Mouse (Mus musculus): Measurements from ENCODE around the gene Atp11a. TPM values are rescaled to one million over a fixed set of nuclear protein-coding genes. Genes with fewer than 3 reads are reported as not detected.

Atp11a gene
- 10 to 100 TPM; 45.9 to 53.5 TPM for total RNA-seq (2021)
- long read RNA-seq, experiment 1, partial matches to known transcripts = 2 of 4 reads
- long read RNA-seq, experiment 1, other reads (novel, unspliced or antisense) = 2 of 4 reads
- long read RNA-seq, experiment 2, partial matches to known transcripts = 1 of 4 reads
- long read RNA-seq, experiment 2, other reads (novel, unspliced or antisense) = 3 of 4 reads

DNA sequence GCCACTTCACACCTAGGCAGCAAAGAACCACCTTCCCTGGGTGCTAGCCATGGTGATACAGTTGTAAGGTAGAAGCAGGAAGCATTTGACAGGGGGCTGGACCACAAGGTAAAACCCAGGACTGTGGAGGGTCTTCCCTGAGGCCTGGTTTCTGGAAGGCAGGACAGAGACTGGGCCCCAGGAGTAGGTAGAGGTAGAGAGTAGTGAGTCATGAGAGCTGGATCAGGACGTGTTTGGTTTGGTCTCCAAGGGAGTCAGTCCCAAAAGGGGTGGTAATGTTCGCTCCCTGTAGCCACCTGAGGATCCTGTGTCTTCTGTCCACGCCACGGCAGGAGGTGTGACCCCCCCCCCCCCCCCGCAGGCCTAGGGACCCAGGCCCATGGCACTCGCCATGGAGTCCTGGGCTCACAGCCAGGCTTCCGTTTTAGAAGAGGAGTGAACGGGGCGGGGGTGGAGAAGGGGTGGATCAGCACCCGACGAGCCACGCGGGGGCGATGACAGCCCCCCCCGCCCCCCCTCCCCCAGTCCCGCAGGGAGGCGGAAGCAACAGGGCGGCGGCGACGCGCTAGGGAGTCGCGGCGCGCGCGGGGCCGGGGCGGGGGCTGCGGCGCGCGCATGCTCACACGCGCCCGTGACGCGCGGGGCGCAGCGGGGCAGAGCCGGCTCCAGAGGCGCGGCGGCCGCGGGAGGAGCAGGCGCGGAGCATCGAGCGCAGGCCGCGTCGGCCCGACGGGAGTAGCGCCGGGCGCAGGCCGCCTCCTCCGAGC is at the start of gene Atp11a:
Atp11a (plus strand) TSS at position 624 of the 767 bp plus-strand sequence.
- DNase-seq = peak; percentile 84

- DNase-seq = peak; percentile 51
Measured at GRCm38 (mm10) chr8:12711623-12712022, 45.2 kb upstream of the Atp11a start.

DNA sequence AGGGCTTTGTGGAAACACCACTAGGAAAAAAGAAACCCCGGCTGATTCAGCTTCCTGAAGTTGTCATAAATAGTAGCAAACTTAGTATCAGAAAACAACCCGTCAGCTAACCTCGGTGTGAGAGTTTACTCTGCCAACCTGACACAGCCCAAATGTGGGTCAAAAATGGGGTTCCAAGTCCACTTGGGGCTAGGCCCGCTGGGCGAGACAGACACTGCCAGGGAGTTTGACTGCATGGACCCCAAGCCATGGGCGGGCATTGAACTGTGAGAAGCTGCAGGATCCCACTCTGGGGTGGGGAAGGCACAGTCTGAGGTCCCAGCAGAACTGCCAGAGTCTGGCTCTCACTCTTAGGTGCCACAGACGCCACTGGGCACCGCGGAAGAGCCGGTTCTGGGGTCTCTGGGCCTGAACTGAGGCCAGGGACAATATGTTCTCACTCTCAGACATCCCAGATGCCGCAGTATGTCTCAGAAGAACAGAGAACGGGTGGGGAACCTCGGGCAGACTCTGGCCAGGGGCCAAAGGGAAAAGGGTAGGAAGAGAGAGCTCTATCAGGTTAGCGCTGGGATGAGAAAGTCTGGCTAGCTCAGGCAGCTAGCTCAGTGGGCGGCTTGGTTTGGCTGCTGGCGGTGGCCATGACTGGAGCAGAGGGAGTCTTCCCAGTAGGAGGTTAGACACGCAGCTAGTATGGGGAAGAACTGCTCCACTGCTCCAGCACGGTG is 40.8 kb upstream of the Atp11a start:
- no peak for DNase-seq

DNA sequence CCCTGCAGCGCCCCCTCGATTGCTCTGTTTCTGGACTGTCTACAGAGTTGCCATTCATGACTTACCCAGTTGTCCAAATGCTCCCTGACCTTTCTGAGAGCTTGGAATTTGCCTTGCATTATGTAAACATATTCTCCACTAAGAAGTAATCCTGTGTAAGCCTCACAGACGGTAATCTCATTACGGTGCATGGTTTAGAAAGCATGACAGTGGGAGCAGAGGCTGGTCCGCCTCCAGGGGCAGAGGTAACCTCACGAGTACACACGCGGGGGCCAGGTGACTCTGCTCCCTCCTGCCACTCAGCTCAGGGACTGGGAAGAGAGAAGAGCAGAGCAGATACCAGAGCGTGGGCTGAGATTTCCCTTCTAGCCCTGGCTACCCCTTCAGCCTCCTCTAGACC is 37.7 kb upstream of the Atp11a start:
- DNase-seq = no peak

DNA sequence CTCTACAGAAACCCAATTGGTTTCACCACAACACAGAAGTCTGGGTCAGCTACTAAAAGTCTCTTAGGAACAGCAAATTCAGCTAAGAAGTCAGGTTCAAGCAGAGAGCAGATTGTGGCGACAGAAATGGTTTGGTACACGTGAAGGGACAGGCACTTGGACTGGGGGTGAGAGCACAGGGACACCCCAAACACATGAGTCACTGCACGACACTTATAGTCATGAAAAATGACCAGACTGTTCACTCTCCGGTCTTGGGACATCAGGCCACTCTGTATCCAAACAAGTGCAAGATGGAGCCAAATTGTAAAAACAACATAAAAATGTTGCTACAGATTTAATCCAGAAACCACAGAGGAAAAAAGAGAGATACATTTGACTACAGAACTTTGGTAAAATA is 28.2 kb upstream of the Atp11a start:
- DNase-seq = peak; percentile 12

- peak; percentile 80 for DNase-seq
Measured at GRCm38 (mm10) chr8:12730780-12731179, 26.0 kb upstream of the Atp11a start.

GRCm38 (mm10) chr8:12732431-12732830 is 24.4 kb upstream of the Atp11a start:
- DNase-seq = no peak

DNA sequence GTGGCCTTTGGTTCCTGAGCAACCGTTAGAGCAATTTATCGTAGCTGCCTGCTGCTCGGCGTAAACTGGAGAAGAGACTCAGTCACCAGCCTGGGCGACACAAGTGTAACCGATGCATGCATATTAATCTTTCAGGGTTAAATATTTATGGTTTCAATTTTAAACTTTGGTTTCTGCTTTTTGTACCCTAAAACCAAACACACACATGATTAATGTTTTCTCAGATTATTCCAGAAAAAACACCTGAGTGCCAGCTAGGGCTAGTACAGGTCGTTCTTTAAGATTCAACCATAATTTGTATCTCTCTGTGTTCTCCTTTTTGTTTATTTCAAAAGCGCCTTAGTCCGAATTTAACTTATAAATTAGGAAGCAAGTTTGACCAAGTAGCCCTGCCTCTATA is 17.7 kb upstream of the Atp11a start:
- DNase-seq = no peak

DNA sequence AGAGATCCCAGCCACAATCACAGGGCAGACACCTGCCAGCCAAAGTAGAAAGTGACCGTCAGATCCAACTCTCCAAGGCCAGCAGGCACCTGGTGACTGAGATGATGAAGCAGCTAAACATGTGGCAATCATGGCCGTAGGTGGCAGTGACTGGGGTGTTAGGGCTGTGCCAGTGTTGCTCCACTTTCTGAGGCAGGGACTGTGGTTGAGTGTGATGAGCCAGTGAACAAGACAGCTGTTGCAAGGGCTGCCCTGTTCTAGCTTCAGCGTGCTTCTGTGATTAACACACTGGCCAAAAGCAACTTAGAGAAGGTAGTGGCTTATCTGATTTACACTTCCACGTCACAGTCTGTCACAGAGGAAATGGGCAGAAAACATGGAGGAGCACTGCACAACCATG is 13.4 kb upstream of the Atp11a start:
- no peak for DNase-seq

DNA sequence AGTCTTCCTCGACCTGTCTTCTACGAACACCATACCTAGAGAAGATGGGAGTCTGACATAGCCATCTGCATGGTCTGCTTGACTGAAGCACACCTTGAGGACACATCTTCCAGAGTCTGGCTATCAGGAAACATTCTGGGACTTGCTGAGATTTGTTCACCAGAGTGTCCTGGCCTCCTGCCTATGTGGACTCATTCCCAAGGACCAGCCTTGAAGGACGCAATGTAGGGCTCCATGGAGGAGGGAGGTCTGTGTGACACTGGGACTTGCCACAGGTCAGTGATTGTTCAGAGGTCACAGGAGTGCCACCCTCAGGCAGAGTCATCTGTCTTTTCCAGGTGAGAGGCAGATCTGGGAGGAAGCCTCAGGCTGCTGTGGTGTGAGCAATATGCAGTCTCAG is 8.6 kb upstream of the Atp11a start:
- peak; percentile 60 for DNase-seq

- DNase-seq = no peak
Measured at GRCm38 (mm10) chr8:12749116-12749515, 7.7 kb upstream of the Atp11a start.

DNA sequence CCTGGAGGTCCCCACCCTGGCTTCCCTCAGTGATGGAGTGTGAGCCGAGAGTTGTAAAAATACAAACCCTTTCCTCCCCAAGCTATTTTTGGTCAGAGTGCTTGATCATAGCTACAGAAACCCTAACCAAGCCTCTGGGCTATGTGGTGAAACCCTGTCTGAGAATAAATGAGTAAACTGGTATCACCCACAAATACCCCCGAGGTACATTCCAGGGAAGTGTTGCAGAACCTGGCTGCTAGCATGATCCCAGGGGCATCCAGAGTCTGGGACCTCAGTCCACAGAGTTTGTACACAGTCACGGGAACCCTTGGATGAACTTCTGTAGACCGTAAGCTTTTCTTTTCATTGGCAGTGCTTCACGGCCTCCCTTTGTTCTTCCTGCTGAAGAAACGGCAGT is 3.8 kb upstream of the Atp11a start:
- peak; percentile 43 for DNase-seq

GRCm38 (mm10) chr8:12754115-12754514 is 2.7 kb upstream of the Atp11a start:
- peak; percentile 47 for DNase-seq

DNA sequence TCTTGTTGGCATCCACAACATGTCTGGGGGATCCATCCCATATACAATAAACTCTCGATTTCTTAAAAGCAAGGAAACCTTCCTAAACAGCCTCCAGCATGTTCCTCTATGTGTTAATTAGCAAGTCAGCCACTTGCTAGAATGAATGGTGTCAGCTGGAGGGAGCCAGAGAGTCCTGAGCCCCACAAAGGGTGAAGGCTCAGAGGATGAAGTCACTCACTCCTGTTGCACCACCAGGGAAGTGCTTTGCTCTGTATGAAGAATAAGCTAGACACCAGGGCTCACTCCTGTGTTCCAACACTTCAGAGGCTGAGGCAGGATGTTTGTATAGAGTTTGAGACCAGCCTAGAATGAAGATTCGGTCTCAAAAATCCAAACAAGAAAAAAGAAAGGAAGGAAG is 1.5 kb upstream of the Atp11a start:
- peak; percentile 20 for DNase-seq

DNA sequence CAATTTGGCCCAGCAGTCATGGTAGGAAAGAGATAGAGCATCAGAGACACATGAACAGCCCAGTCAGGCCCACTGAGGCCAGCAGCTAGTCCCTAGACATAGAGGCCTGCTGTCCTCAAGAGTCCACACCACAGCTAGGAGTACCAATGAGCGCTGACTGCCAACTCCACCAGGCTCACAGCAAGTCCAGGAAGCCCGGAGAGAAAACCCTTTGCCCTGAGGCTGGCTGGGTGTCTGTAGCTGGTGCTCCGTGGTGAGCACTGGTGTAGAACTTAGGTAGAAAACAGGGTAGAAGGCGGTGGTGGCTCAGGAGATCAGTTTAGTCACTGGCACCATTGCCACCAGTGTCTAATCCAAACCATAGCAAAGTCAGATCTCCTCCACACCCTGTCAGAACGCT is 988 bp upstream of the Atp11a start:
- no peak for DNase-seq

DNA sequence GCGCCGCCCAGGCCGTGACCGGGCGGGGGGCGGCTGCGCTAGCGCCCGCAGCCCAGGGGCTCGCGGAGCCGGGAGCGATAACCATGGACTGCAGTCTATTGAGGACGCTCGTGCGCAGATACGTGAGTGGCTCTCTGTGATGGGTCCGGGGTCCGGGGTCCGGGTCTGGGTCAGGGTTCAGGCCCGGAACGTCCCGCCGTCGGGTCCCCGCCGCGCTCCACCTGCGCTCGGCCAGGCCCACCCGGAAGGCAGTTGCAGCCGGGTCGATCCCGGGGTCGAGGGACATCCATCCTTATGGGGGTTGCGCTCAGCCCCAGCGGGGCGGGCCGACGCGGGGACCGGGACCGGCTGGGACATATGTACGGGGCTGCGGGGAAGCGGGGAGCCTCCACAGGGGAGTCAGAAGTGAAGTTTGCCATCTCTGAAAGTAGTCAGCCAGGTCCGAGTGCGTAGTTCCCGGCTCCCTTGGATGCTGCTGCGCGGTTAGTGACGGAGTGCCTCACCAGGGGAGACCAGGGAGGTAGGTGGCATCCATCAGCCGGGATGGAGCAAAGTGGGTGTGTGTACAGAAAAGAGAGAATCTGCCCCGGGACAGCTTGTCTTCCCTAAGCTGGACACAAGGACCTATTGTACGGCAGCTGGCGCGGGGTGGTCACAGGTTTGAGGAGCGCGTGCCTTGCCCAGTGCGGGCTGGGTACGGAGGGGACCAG is 572 bp downstream of the Atp11a start:
- DNase-seq = peak; percentile 45

DNA sequence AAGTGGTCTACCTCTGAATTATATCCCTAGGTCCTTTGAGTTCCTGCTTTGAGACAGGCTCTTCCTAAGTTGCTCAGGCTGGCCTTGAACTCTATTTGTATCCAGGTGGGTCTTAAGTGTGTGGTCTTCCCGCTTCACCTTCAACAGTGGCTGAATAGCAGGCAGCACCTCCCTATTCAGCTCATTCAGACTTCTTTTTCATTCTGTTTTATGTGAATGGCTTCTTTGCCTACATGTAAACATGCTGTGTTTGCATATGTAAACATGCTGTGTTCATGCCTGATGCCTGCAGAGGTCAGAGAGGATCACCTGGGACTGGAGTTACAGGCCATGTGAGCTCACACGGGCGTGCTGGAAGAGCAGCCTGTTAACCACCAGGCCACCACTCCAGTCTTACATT is 3.1 kb downstream of the Atp11a start:
- no peak for DNase-seq

GRCm38 (mm10) chr8:12761873-12762272 is 5.1 kb downstream of the Atp11a start:
- no peak for DNase-seq

DNA sequence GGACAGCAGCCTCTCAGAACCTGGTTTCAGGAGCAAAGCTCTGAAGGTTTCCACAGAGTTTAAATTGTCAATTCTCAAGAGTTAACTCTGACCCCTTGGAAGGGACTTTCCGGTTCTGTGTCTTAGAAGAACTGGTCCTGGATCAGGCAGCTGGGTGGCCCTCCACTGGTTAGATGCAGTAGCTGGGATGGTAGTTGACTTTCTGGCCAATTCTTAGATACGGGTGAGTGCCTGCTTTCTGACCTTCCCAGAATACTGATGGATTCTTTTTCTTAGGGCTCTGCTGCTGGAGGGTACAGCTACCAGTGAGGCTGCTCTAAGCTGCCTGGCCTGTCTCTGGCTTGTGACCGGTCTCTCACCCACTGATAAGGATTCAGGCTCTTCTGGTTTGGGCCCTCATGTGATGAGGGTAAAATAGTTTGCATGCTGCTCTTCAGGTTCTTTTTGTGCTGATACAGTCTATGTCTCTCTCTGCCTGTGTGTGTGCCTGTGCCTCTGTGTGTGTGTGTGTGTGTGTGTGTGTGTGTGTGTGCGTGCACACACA is 6.8 kb downstream of the Atp11a start:
- no peak for DNase-seq

DNA sequence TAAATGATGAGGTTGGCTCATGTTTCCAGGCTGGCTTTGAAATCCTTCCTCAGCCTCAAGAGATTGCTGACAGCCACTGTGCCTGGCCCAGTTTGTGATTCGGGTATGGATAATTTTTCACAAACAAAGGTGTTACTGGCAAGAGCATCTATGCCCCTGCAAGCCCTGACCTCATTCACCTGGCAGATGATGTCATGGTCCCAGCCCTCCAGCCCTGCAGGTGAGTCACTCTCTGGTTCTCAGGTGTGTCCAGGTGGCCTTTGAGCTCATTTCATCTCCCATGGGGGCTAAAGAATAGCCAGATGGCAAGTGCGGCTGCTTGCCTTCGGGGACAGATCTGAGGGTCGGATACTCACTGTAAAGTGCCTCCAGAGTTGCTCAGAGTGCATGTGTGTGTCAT is 8.2 kb downstream of the Atp11a start:
- DNase-seq = no peak

GRCm38 (mm10) chr8:12767176-12767575 is 10.4 kb downstream of the Atp11a start:
- no peak for DNase-seq

- no peak for DNase-seq
Measured at GRCm38 (mm10) chr8:12768747-12769146, 11.9 kb downstream of the Atp11a start.

DNA sequence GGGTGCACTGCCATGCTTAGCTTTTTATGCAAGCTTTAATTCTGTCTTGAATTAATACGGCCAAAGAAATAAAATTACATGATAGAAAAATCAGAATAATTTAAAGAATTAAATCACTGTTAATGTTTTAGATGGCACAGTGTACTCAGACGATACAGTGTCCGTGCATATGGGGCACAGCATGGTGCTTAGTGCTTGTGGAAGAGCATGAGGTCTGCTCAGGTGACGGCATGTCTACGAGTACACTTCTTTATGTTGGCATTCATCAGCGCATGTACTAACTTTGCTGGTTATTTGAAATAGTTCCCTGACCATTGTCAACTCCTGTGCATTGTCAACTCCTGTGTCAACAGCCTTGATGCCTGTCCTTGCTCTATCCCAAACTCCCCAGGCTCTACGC is 12.5 kb downstream of the Atp11a start:
- no peak for DNase-seq

Data from adrenal gland, postnatal 10 days (tissue).